Mouse (Mus musculus): ENCODE data around the gene Mafb. TPM values are rescaled to one million over a fixed set of nuclear protein-coding genes. Genes with fewer than 3 reads are reported as not detected.

Mafb gene
- polyA plus RNA-seq, 1 experiment from 2014 or later = 31.5 TPM

GRCm38 (mm10) chr2:160364666-160365065, 2.2 kb downstream of the Mafb start:
- peaks cover 58% of the 10 kb centered on the region for H3K27me3 ChIP-seq (ENCODE audit: insufficient read depth, low read length)
- ATAC-seq (replicated peaks; ENCODE audit: low FRiP score, low read depth) (no peak), DNase-seq (ENCODE audit: low spot score) (no peak)
- no peak overlapping the region for H3K27ac ChIP-seq
- H3K4me3 ChIP-seq (replicated peaks; ENCODE audit: low read depth, low read length) = peak overlapping the region; percentile 50
- H3K4me1 ChIP-seq (replicated peaks; ENCODE audit: insufficient read depth, low read length) = peaks cover 19% of the 10 kb centered on the region
- no peaks in the 10 kb centered on the region for H3K36me3 ChIP-seq (ENCODE audit: insufficient read depth, low read length)
- H3K9ac ChIP-seq (ENCODE audit: low read depth, low read length) = peak overlapping the region; percentile 67; the same call in 1 of the 2 replicates
- TF ChIP-seq CTCF (IDR thresholded peaks at IDR 0.05; ENCODE audit: low read depth) = no peak
- peak overlapping the region; percentile 93 for H3K4me2 ChIP-seq (ENCODE audit: low read length)
- H3K9me3 ChIP-seq (replicated peaks; ENCODE audit: low read length) = no peaks in the 10 kb centered on the region
- WGBS = 8% methylated on average over 12 of the region's 12 CpGs

GRCm38 (mm10) chr2:160364128-160364650, 2.7 kb downstream of the Mafb start:
- peaks cover 18% of the 10 kb centered on the region for H3K4me1 ChIP-seq (replicated peaks; ENCODE audit: insufficient read depth, low read length)
- H3K36me3 ChIP-seq (ENCODE audit: insufficient read depth, low read length) = no peaks in the 10 kb centered on the region
- peak overlapping the region; percentile 93 for H3K4me2 ChIP-seq (ENCODE audit: low read length)
- peak overlapping the region; percentile 50 for H3K4me3 ChIP-seq (replicated peaks; ENCODE audit: low read depth, low read length)
- no peaks in the 10 kb centered on the region for H3K9me3 ChIP-seq (replicated peaks; ENCODE audit: low read length)
- ATAC-seq (replicated peaks; ENCODE audit: low FRiP score, low read depth) (no peak), DNase-seq (ENCODE audit: low spot score) (no peak)
- 14% methylated on average over 9 of the region's 9 CpGs for WGBS
- H3K27me3 ChIP-seq (ENCODE audit: insufficient read depth, low read length) = peaks cover 56% of the 10 kb centered on the region
- no peak for TF ChIP-seq CTCF (IDR thresholded peaks at IDR 0.05; ENCODE audit: low read depth)
- H3K27ac ChIP-seq = no peak overlapping the region
- H3K9ac ChIP-seq (ENCODE audit: low read depth, low read length) = no peak overlapping the region

- Histone ChIP-seq H3K36me3 (ENCODE audit: insufficient read depth, low read length) (no peaks in the 10 kb centered on the region), H3K4me3 (replicated peaks; ENCODE audit: low read depth, low read length) (peak overlapping the region; percentile 11; the same call in 1 of the 2 replicates), H3K27ac (no peak overlapping the region; the same call in 1 of the 2 replicates), H3K9ac (ENCODE audit: low read depth, low read length) (no peak overlapping the region), H3K4me1 (replicated peaks; ENCODE audit: insufficient read depth, low read length) (peaks cover 11% of the 10 kb centered on the region), H3K9me3 (replicated peaks; ENCODE audit: low read length) (no peaks in the 10 kb centered on the region), H3K4me2 (ENCODE audit: low read length) (peak overlapping the region; percentile 18; the same call in 1 of the 2 replicates), H3K27me3 (ENCODE audit: insufficient read depth, low read length) (peaks cover 51% of the 10 kb centered on the region)
- TF ChIP-seq CTCF (IDR thresholded peaks at IDR 0.05; ENCODE audit: low read depth) = no peak
- 64% methylated on average over 4 of the region's 4 CpGs for WGBS
- DNase-seq (ENCODE audit: low spot score) (no peak), ATAC-seq (replicated peaks; ENCODE audit: low FRiP score, low read depth) (no peak)
Observed at GRCm38 (mm10) chr2:160363201-160363600, 3.7 kb downstream of the Mafb start.

DNA sequence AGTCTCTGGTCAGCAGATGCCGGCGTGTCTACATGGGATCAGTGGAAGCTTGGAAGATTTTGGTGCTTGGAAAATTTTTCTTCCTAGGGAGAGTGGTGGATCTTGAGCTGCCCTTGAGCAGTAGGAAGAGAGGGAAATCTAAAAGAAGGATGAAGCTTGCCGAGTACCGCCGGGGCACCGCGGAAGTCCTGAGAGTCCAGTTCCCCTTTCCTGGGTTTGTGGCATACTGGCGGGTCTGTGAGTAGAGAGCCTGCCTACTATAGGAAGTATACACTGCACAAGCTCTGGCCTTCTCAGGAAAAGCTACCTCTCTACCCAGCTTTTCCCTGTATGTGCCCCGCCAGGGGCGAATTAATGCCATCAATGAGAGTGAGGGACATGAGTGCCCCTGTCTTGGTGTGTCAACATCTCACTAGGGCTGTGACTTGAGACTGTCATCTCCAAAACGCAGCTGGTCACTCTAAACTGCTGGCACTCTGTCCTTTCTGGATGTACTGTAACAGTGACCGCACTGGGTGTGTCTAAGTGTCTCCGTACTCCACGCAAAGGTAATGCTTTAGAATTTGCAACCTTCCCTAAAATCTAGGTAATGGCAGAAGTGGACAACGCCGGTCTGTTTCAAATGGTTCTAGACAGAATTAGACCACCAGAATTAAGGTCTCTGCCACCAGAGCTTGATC, 5.3 kb downstream of the Mafb start:
- 37% methylated on average over 16 of the region's 16 CpGs for WGBS
- DNase-seq (ENCODE audit: low spot score) (no peak), ATAC-seq (replicated peaks; ENCODE audit: low FRiP score, low read depth) (no peak)
- Histone ChIP-seq H3K27ac (no peak overlapping the region), H3K36me3 (ENCODE audit: insufficient read depth, low read length) (no peaks in the 10 kb centered on the region), H3K27me3 (ENCODE audit: insufficient read depth, low read length) (peaks cover 51% of the 10 kb centered on the region), H3K4me3 (replicated peaks; ENCODE audit: low read depth, low read length) (no peak overlapping the region), H3K9me3 (replicated peaks; ENCODE audit: low read length) (no peaks in the 10 kb centered on the region), H3K4me1 (replicated peaks; ENCODE audit: insufficient read depth, low read length) (peaks cover 11% of the 10 kb centered on the region), H3K9ac (ENCODE audit: low read depth, low read length) (no peak overlapping the region), H3K4me2 (ENCODE audit: low read length) (0 out of 2 replicates have a peak overlapping the region, but pooled peaks have one; percentile 7)
- no peak for TF ChIP-seq CTCF (IDR thresholded peaks at IDR 0.05; ENCODE audit: low read depth)

- TF ChIP-seq CTCF (IDR thresholded peaks at IDR 0.05; ENCODE audit: low read depth) = no peak
- H3K4me3 ChIP-seq (replicated peaks; ENCODE audit: low read depth, low read length) = no peak overlapping the region
- H3K4me1 ChIP-seq (replicated peaks; ENCODE audit: insufficient read depth, low read length) = peaks cover 3% of the 10 kb centered on the region; the same call in 1 of the 2 replicates
- peaks cover 48% of the 10 kb centered on the region for H3K27me3 ChIP-seq (ENCODE audit: insufficient read depth, low read length)
- ATAC-seq (replicated peaks; ENCODE audit: low FRiP score, low read depth) (no peak), DNase-seq (ENCODE audit: low spot score) (no peak)
- no peak overlapping the region for H3K27ac ChIP-seq
- H3K36me3 ChIP-seq (ENCODE audit: insufficient read depth, low read length) = no peaks in the 10 kb centered on the region
- H3K9ac ChIP-seq (ENCODE audit: low read depth, low read length) = no peak overlapping the region
- WGBS = 29% methylated on average over 8 of the region's 8 CpGs
- H3K9me3 ChIP-seq (replicated peaks; ENCODE audit: low read length) = no peaks in the 10 kb centered on the region
- H3K4me2 ChIP-seq (ENCODE audit: low read length) = no peak overlapping the region
Observed at GRCm38 (mm10) chr2:160360234-160360874, 6.5 kb downstream of the Mafb start.

DNA sequence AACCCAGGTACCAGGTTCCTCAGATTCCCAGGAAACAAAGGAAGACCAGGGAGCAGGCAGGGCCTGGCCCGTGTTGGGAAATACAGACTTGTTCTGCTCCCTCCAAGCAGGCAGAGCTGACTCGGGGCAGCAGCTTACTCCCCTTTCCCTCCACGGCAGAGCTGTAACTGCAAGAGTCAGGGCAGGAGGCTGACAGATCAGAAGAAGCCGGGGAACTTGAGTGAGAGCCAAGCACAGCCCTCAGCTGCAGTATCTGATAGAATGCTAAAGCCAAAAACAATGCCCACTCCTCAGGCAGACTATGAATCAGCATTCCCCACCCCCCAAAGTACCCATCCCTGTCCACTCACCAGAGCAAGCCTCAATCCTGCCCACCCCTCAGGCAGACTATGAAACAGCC, 8.0 kb downstream of the Mafb start:
- 8% methylated on average over 4 of the region's 4 CpGs for WGBS
- H3K9ac ChIP-seq (ENCODE audit: low read depth, low read length) = no peak overlapping the region
- no peak overlapping the region for H3K27ac ChIP-seq
- no peak overlapping the region for H3K4me2 ChIP-seq (ENCODE audit: low read length)
- no peak overlapping the region for H3K4me3 ChIP-seq (replicated peaks; ENCODE audit: low read depth, low read length)
- H3K4me1 ChIP-seq (replicated peaks; ENCODE audit: insufficient read depth, low read length) = no peaks in the 10 kb centered on the region
- ATAC-seq (replicated peaks; ENCODE audit: low FRiP score, low read depth) = no peak
- H3K27me3 ChIP-seq (ENCODE audit: insufficient read depth, low read length) = peaks cover 44% of the 10 kb centered on the region
- no peak for TF ChIP-seq CTCF (IDR thresholded peaks at IDR 0.05; ENCODE audit: low read depth)
- H3K36me3 ChIP-seq (ENCODE audit: insufficient read depth, low read length) = no peaks in the 10 kb centered on the region
- no peak for DNase-seq (ENCODE audit: low spot score)
- H3K9me3 ChIP-seq (replicated peaks; ENCODE audit: low read length) = no peaks in the 10 kb centered on the region
